In genomic region chr9:34995660-34996378, GRCm38 (mm10) we compare ENCODE assay signal across 8 mouse cellular contexts.
A peak's percentile ranks its signal among the peaks of the same experiment; 100 is the strongest.
DNase-seq lines count a peak whose midpoint lies in the region; ATAC-seq and TF ChIP-seq lines count a peak whose summit lies in the region.

No protein-coding gene starts in this region.

- H3K27me3 ChIP-seq in hindbrain, embryonic 12.5 days: no peaks in the 10 kb centered on the region
- H3K27me3 ChIP-seq in midbrain, embryonic 10.5 days (ENCODE audit: low read depth, poor library complexity, severe bottlenecking): no peaks in the 10 kb centered on the region; the same call in 1 of the 2 replicates
- H3K27me3 ChIP-seq in intestine, postnatal 0 days (replicated peaks; ENCODE audit: control insufficient read depth, insufficient read depth, low read length): peaks cover 39% of the 10 kb centered on the region

- peak; percentile 74 for ATAC-seq in hindbrain, embryonic 12.5 days (ENCODE audit: low FRiP score)
- ATAC-seq in intestine, postnatal 0 days: no peak

- no peak for TF ChIP-seq CTCF in intestine, postnatal 0 days (IDR thresholded peaks at IDR 0.05; ENCODE audit: low read depth)

- no peak overlapping the region for H3K4me2 ChIP-seq in hindbrain, embryonic 12.5 days (replicated peaks)
- no peak overlapping the region for H3K4me2 ChIP-seq in intestine, postnatal 0 days (replicated peaks; ENCODE audit: low read depth)

- peaks cover 18% of the 10 kb centered on the region for H3K4me1 ChIP-seq in hindbrain, embryonic 12.5 days
- peaks cover 20% of the 10 kb centered on the region for H3K4me1 ChIP-seq in midbrain, embryonic 10.5 days
- no peaks in the 10 kb centered on the region for H3K4me1 ChIP-seq in intestine, postnatal 0 days (replicated peaks; ENCODE audit: control insufficient read depth, insufficient read depth, low read length)

- no peaks in the 10 kb centered on the region for H3K9me3 ChIP-seq in hindbrain, embryonic 12.5 days (replicated peaks)
- H3K9me3 ChIP-seq in midbrain, embryonic 10.5 days (replicated peaks): no peaks in the 10 kb centered on the region
- H3K9me3 ChIP-seq in intestine, postnatal 0 days (ENCODE audit: control insufficient read depth): no peaks in the 10 kb centered on the region

- no peak overlapping the region for H3K4me3 ChIP-seq in hindbrain, embryonic 12.5 days
- peak overlapping the region; percentile 30; the same call in 1 of the 2 replicates for H3K4me3 ChIP-seq in midbrain, embryonic 10.5 days
- H3K4me3 ChIP-seq in intestine, postnatal 0 days (ENCODE audit: low read depth, low read length): no peak overlapping the region

- 46% methylated on average over 15 of the region's 15 CpGs for WGBS in hindbrain, embryonic 12.5 days
- whole genome bisulfite sequencing in midbrain, embryonic 10.5 days: 45% methylated on average over 15 of the region's 15 CpGs
- WGBS in intestine, postnatal 0 days: 72% methylated on average over 15 of the region's 15 CpGs

- peak; percentile 26 for DNase-seq in CD4-positive helper T cell, adult 2 months (ENCODE audit: low read depth, low spot score)
- peak; percentile 89 for DNase-seq in Muller cell, postnatal 12 days (ENCODE audit: inconsistent ontology term)
- peak; percentile 18 for DNase-seq in midbrain, embryonic 10.5 days (ENCODE audit: low spot score)
- DNase-seq in gastrocnemius, postnatal 25 days: no peak
- no peak for DNase-seq in cerebellum, postnatal 25 days
- no peak for DNase-seq in lung, postnatal 36 days

- H3K9ac ChIP-seq in hindbrain, embryonic 12.5 days: no peak overlapping the region
- no peak overlapping the region for H3K9ac ChIP-seq in intestine, postnatal 0 days (ENCODE audit: low read depth, low read length)

- no peaks in the 10 kb centered on the region for H3K36me3 ChIP-seq in hindbrain, embryonic 12.5 days
- no peaks in the 10 kb centered on the region for H3K36me3 ChIP-seq in midbrain, embryonic 10.5 days
- no peaks in the 10 kb centered on the region for H3K36me3 ChIP-seq in intestine, postnatal 0 days (ENCODE audit: control insufficient read depth, insufficient read depth)

- no peak overlapping the region for H3K27ac ChIP-seq in hindbrain, embryonic 12.5 days
- H3K27ac ChIP-seq in midbrain, embryonic 10.5 days (replicated peaks): peak overlapping the region; percentile 81
- H3K27ac ChIP-seq in intestine, postnatal 0 days (ENCODE audit: low read depth, low read length): no peak overlapping the region

Comparison
In these comparisons a context has a peak if more than half of its experiments do, and no peak if none do; other contexts are left out.
1. DNase-seq: peak in CD4-positive helper T cell, adult 2 months (single experiment), Muller cell, postnatal 12 days (single experiment) and midbrain, embryonic 10.5 days (single experiment); none in gastrocnemius, postnatal 25 days (single experiment), cerebellum, postnatal 25 days (0 of 2) and lung, postnatal 36 days (single experiment).